Mouse (Mus musculus) stomach, embryonic 14.5 days (tissue): ENCODE results near the gene Acad9. TPM values are rescaled to one million over a fixed set of nuclear protein-coding genes. Genes with fewer than 3 reads are reported as not detected.
"Not testable (repeated sequence)": the region's sequence is repeated elsewhere in the genome, so short reads cannot be mapped to it uniquely, and the experiment has no call there.

Experiments used
- ATAC-seq: fragments of 200-750 bp; cut with Nextera tagmentation; 2 replicates; pipeline ENCODE4 v1.8.0; 2017; ENCODE audit warnings: low read depth, moderate TSS enrichment; ENCODE audit not compliant: insufficient number of reproducible peaks, insufficient read depth, low FRiP score
- H3K27ac ChIP-seq: fragments of 300-500 bp; sonication (generic); 2 replicates; pipeline ENCODE4 v1.5.1; 2014; ENCODE audit warnings: mild to moderate bottlenecking, low read length, moderate library complexity, mixed read lengths
- H3K27me3 ChIP-seq: fragments of 300-500 bp; sonication (generic); 2 replicates; pipeline ENCODE4 v1.6.1; 2014; ENCODE audit warnings: low read length, control low read depth, mixed read lengths; ENCODE audit not compliant: control insufficient read depth, insufficient read depth
- H3K36me3 ChIP-seq: fragments of 300-500 bp; sonication (generic); 2 replicates; pipeline ENCODE4 v1.6.1; 2014; ENCODE audit warnings: mild to moderate bottlenecking, control low read depth, low read length, moderate library complexity, mixed read lengths; ENCODE audit not compliant: control insufficient read depth, insufficient read depth
- H3K4me1 ChIP-seq: fragments of 300-500 bp; sonication (generic); 2 replicates; pipeline ENCODE4 v1.6.1; 2014; ENCODE audit warnings: low read length, control low read depth, mixed read lengths; ENCODE audit not compliant: control insufficient read depth, insufficient read depth
- H3K4me2 ChIP-seq: fragments of 300-500 bp; sonication (generic); replicated peaks from 2 replicates; pipeline ENCODE4 v1.6.1; 2014; ENCODE audit warnings: low read depth, low read length, control low read depth
- H3K4me3 ChIP-seq: fragments of 300-500 bp; sonication (generic); 2 replicates; pipeline ENCODE4 v1.5.1; 2014; ENCODE audit warnings: low read depth, low read length, control low read depth
- H3K9ac ChIP-seq: fragments of 300-500 bp; sonication (generic); replicated peaks from 2 replicates; pipeline ENCODE4 v1.6.1; 2014; ENCODE audit warnings: low read depth, mild to moderate bottlenecking, control low read depth, low read length, moderate library complexity, mixed read lengths
- H3K9me3 ChIP-seq: fragments of 300-500 bp; sonication (generic); 2 replicates; pipeline ENCODE4 v1.6.1; 2016; ENCODE audit warnings: low read depth, low read length, control low read depth; ENCODE audit not compliant: control insufficient read depth
- WGBS: fragments of 180-500 bp; shearing (Covaris S2); extraction: QIAGEN DNeasy Blood & Tissue Kit; methylation state at CpG from one replicate; pipeline ENCODE4 v1.1.7; 2014; 5-methylcytosine and 5-hydroxymethylcytosine counted together
- polyA plus RNA-seq: library from polyadenylated mRNA; unstranded; fragments of >200 nt; fragmentation: Nextera tagmentation; extraction: Ambion mirVana; gene quantifications from 2 replicates; pipeline ENCODE4 v1.2.1, GENCODE M21; 2014

Acad9 gene
- polyA plus RNA-seq, 1 experiment from 2014 or later, result 76.8 TPM

DNA sequence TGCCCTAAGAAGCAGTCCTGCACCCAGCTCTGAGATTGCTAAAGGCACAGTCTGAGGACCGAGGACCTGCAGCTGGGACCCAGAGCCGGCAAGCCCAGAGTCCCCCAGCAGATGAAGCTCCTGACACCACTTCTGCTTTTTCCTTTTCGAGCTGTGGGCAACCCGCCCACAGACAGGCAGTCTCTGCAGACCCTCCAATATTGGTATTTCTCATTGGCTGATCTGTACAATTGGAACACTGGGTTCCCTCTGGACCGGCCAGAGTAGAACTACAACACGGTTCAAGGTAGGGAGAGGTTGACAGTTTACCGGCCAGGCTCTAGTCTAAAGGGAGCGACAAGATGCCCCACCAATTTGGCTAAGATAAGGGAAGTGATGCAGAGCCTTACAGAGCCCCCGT, 60.4 kb downstream of the Acad9 start:
- not testable (repeated sequence) for H3K4me1 ChIP-seq, H3K4me3 ChIP-seq, H3K4me2 ChIP-seq, H3K9me3 ChIP-seq, ATAC-seq, H3K36me3 ChIP-seq, H3K27ac ChIP-seq, H3K9ac ChIP-seq, H3K27me3 ChIP-seq
- 87% methylated on average over 9 of the region's 9 CpGs for WGBS

- no peak overlapping the region for H3K27ac ChIP-seq
- H3K4me1 ChIP-seq, result no peaks in the 10 kb centered on the region
- H3K9me3 ChIP-seq, result no peaks in the 10 kb centered on the region
- no peak for ATAC-seq
- no peak overlapping the region for H3K9ac ChIP-seq
- H3K4me3 ChIP-seq, result no peak overlapping the region
- no peaks in the 10 kb centered on the region for H3K36me3 ChIP-seq
- H3K4me2 ChIP-seq, result no peak overlapping the region
- H3K27me3 ChIP-seq, result no peaks in the 10 kb centered on the region
Measured at GRCm38 (mm10) chr3:36136152-36136551, 70.4 kb downstream of the Acad9 start.

DNA sequence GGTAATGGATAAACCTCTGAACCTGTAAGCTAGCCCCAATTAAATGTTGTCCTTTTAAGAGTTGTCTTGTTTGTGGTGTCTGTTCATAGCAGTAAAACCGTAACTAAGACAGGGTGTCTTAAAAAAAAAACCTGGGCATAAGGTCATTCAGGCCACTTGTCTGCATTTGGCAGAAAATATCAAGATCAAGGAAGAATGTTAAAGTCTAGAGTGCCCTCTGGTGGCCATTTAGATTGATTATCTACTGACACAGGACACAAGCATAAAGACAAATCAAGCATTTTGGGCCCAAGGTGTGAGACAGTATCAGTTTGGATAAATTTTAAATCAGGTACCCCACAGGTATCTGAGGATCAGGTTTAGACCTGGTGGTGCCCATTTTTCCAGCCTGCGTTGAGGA, 71.8 kb downstream of the Acad9 start:
- Histone ChIP-seq H3K4me2 (no peak overlapping the region), H3K9me3 (no peaks in the 10 kb centered on the region), H3K27me3 (no peaks in the 10 kb centered on the region), H3K36me3 (no peaks in the 10 kb centered on the region), H3K9ac (no peak overlapping the region), H3K4me1 (no peaks in the 10 kb centered on the region), H3K4me3 (no peak overlapping the region), H3K27ac (no peak overlapping the region)
- 59% methylated on average over 2 of the region's 2 CpGs for WGBS
- ATAC-seq, result no peak

DNA sequence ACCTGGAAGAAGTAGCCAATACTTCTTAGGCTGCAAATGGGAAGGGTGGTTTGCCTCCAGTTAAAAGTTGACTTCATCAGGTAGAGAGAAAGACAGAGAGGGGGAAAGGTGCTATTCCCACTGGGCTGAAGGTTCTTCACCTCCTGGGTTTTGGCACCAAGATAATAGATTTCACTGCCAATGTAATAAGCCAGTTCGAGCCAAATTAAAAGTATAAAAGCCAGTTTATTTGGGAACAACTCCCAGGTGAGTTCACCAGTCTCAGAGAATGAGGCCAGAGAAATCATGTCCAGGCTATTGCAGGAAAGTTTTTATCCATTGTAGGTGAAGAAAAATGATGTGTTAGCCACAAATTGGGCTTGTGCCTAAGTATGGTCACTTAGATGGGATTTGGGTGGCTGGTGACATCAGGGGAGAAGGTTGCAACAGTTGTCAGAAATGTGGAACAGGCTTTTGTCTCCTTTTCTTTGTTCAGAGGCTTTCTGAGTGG, 72.4 kb downstream of the Acad9 start:
- no peaks in the 10 kb centered on the region for H3K4me1 ChIP-seq
- no peaks in the 10 kb centered on the region for H3K27me3 ChIP-seq
- no peak overlapping the region for H3K4me2 ChIP-seq
- H3K27ac ChIP-seq, result no peak overlapping the region
- no peaks in the 10 kb centered on the region for H3K36me3 ChIP-seq
- H3K9ac ChIP-seq, result no peak overlapping the region
- 79% methylated on average over 1 of the region's 1 CpGs for WGBS
- no peaks in the 10 kb centered on the region for H3K9me3 ChIP-seq
- no peak for ATAC-seq
- H3K4me3 ChIP-seq, result no peak overlapping the region

DNA sequence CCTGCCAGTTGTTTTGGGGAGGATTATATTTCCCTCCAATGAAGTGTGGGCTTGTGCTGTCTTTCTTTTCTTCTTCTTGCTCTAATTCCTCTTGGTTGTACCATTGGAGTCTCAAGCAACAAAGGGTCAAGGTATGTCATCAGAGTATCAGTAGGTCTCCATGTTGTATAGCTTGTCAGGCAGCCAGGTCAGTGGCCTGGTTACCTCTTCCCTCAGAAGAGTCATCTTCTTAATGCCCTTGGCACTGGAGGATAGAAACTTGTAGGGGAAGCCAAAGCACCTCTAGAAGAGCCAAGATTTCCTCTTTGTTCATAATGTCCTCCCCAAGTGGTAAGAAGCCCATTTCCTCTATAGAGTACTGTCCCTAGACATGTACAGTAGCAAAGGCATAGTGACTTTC, 73.2 kb downstream of the Acad9 start:
- no peak overlapping the region for H3K9ac ChIP-seq
- ATAC-seq, result no peak
- H3K27ac ChIP-seq, result no peak overlapping the region

More for the DNA sequence above, 73.2 kb downstream of the Acad9 start:
- Histone ChIP-seq H3K36me3 (no peaks in the 10 kb centered on the region), H3K4me3 (no peak overlapping the region), H3K9me3 (no peaks in the 10 kb centered on the region), H3K4me2 (no peak overlapping the region), H3K4me1 (no peaks in the 10 kb centered on the region), H3K27me3 (no peaks in the 10 kb centered on the region)

Other genes starting within 250 kb of the Acad9 start
- gene Dcun1d1, start 128.5 kb upstream of the Acad9 start, polyA plus RNA-seq, result 93.3 and 103 TPM in 2 replicates
- gene Mccc1, start 65.3 kb upstream of the Acad9 start, polyA plus RNA-seq, result 33.2 and 34.4 TPM in 2 replicates
- gene Ccdc144b, start 12.4 kb upstream of the Acad9 start, polyA plus RNA-seq, result not detected in 2 replicates
- 10.8 and 11.4 TPM in 2 replicates for gene D3Ertd254e, start 85.0 kb downstream of the Acad9 start, polyA plus RNA-seq
- gene Qrfpr, start 156.3 kb downstream of the Acad9 start, polyA plus RNA-seq, result 0.62 TPM in 1 of 2 replicates, not detected in the other